Mouse (Mus musculus): ENCODE measurements around the gene Rbms3.

- TF ChIP-seq POLR2A (IDR thresholded peaks at IDR 0.05; ENCODE audit: insufficient read depth, low read depth, low read length) (no peak), CTCF (IDR thresholded peaks at IDR 0.05; ENCODE audit: insufficient read depth, low read depth, low read length) (no peak)
These were observed 655.6 kb downstream of the Rbms3 start for GRCm38 (mm10) chr9:116974134-116974533.
